Mouse (Mus musculus) liver, postnatal 0 days (tissue): ENCODE results near the gene Cdc14a. TPM values are rescaled to one million over a fixed set of nuclear protein-coding genes. Genes with fewer than 3 reads are reported as not detected.
A peak's percentile ranks its signal among the peaks of the same experiment; 100 is the strongest.

ENCODE experiments used
- ATAC-seq: fragments of 200-750 bp; cut with Nextera tagmentation; 2 replicates; pipeline ENCODE4 v1.8.0; 2017; ENCODE audit warnings: mild to moderate bottlenecking, moderate library complexity
- DNase-seq: peaks from one replicate; pipeline ENCODE4 v3.0.0-alpha.2; 2016
- H3K27ac ChIP-seq: fragments of 300-500 bp; sonication (generic); 2 replicates; pipeline ENCODE4 v1.5.1; 2014; ENCODE audit warnings: antibody characterized with exemption, moderate library complexity, mild to moderate bottlenecking, low read depth
- H3K27me3 ChIP-seq: fragments of 300-500 bp; sonication (generic); 2 replicates; pipeline ENCODE4 v1.6.1; 2014; ENCODE audit warnings: low read length, control low read depth, mixed read lengths; ENCODE audit not compliant: insufficient read depth
- H3K36me3 ChIP-seq: fragments of 300-500 bp; sonication (generic); replicated peaks from 2 replicates; pipeline ENCODE4 v1.6.1; 2014; ENCODE audit warnings: mild to moderate bottlenecking, control low read depth, low read length, moderate library complexity, mixed read lengths; ENCODE audit not compliant: insufficient read depth
- H3K4me1 ChIP-seq: fragments of 300-500 bp; sonication (generic); 2 replicates; pipeline ENCODE4 v1.6.1; 2014; ENCODE audit warnings: antibody characterized with exemption, mild to moderate bottlenecking, control low read depth; ENCODE audit not compliant: insufficient read depth
- H3K4me2 ChIP-seq: fragments of 300-500 bp; sonication (generic); 2 replicates; pipeline ENCODE4 v1.6.1; 2014; ENCODE audit warnings: low read depth, mild to moderate bottlenecking, low read length, moderate library complexity, mixed read lengths
- H3K4me3 ChIP-seq: fragments of 300-500 bp; sonication (generic); 2 replicates; pipeline ENCODE4 v1.5.1; 2014; ENCODE audit warnings: low read depth, low read length
- H3K9ac ChIP-seq: fragments of 300-500 bp; sonication (generic); replicated peaks from 2 replicates; pipeline ENCODE4 v1.6.1; 2014; ENCODE audit warnings: mild to moderate bottlenecking, moderate library complexity
- H3K9me3 ChIP-seq: fragments of 300-500 bp; sonication (generic); 2 replicates; pipeline ENCODE4 v1.6.1; 2016; ENCODE audit warnings: mild to moderate bottlenecking, control low read depth, low read length, mixed read lengths
- CTCF ChIP-seq: sonication (generic); IDR thresholded peaks from 2 replicates; pipeline ENCODE4 v1.5.1; 2016; ENCODE audit warnings: antibody characterized with exemption, low read depth
- EP300 ChIP-seq: IDR thresholded peaks from 2 replicates; pipeline ENCODE4 v1.6.1; 2016; ENCODE audit warnings: antibody characterized with exemption, low read depth, mild to moderate bottlenecking
- WGBS: fragments of 180-500 bp; shearing (Covaris S2); extraction: QIAGEN DNeasy Blood & Tissue Kit; methylation state at CpG from one replicate; pipeline ENCODE4 v1.1.7; 2014; ENCODE audit not compliant: insufficient replicate concordance; 5-methylcytosine and 5-hydroxymethylcytosine counted together
- polyA plus RNA-seq: library from polyadenylated mRNA; unstranded; fragments of >200 nt; fragmentation: Nextera tagmentation; extraction: Ambion mirVana; gene quantifications from 2 replicates; pipeline ENCODE4 v1.2.1, GENCODE M21; 2015

Cdc14a gene
- polyA plus RNA-seq, 1 experiment from 2014 or later, result 1.5 TPM

GRCm38 (mm10) chr3:116340950-116341624, 82.7 kb downstream of the Cdc14a start:
- DNase-seq (peak; percentile 80), ATAC-seq (peak; percentile 83)
- no peaks in the 10 kb centered on the region for H3K4me1 ChIP-seq
- no peaks in the 10 kb centered on the region for H3K27me3 ChIP-seq
- H3K9me3 ChIP-seq, result no peaks in the 10 kb centered on the region
- peak; percentile 97 for TF ChIP-seq CTCF
- no peak for TF ChIP-seq EP300
- 43% methylated on average over 19 of the region's 19 CpGs for WGBS
- no peaks in the 10 kb centered on the region for H3K36me3 ChIP-seq
- H3K27ac ChIP-seq, result no peak overlapping the region
- peak overlapping the region; percentile 4 for H3K4me2 ChIP-seq
- no peak overlapping the region for H3K9ac ChIP-seq
- H3K4me3 ChIP-seq, result no peak overlapping the region

DNA sequence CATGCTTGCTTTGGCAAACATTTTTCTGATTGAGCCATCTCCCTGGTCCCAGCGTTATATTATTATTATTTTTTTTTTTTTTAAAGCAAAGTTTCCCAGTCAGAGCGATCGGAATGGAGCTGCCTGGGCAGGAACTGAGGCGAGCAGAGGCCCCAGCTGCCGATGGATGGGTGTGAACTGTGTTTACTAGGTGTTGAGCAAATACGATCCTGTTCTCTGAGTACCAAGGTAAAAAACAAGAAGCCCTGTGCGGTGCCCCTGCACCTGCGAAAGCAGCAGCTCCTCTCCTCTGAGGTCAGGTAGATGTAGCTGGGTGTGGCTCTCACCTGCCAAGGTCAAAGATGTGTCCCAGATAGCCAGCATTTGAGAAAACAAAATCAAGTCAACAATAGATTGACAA, 83.6 kb downstream of the Cdc14a start:
- H3K9me3 ChIP-seq, result no peaks in the 10 kb centered on the region
- ATAC-seq (no peak), DNase-seq (no peak)
- H3K9ac ChIP-seq, result no peak overlapping the region
- H3K4me2 ChIP-seq, result no peak overlapping the region
- 80% methylated on average over 8 of the region's 8 CpGs for WGBS
- no peaks in the 10 kb centered on the region for H3K36me3 ChIP-seq
- H3K27me3 ChIP-seq, result no peaks in the 10 kb centered on the region
- TF ChIP-seq CTCF, result no peak
- TF ChIP-seq EP300, result no peak
- no peak overlapping the region for H3K27ac ChIP-seq
- no peak overlapping the region for H3K4me3 ChIP-seq
- no peaks in the 10 kb centered on the region for H3K4me1 ChIP-seq

- no peak for DNase-seq
- 65% methylated on average over 6 of the region's 6 CpGs for WGBS
- Histone ChIP-seq H3K27me3 (no peaks in the 10 kb centered on the region), H3K4me3 (no peak overlapping the region), H3K9ac (no peak overlapping the region), H3K4me1 (no peaks in the 10 kb centered on the region), H3K36me3 (no peaks in the 10 kb centered on the region), H3K27ac (no peak overlapping the region), H3K4me2 (no peak overlapping the region), H3K9me3 (no peaks in the 10 kb centered on the region)
- TF ChIP-seq CTCF (no peak), EP300 (no peak)
- no peak for ATAC-seq
Measured at GRCm38 (mm10) chr3:116338616-116339015, 85.2 kb downstream of the Cdc14a start.

GRCm38 (mm10) chr3:116337840-116338239, 86.0 kb downstream of the Cdc14a start:
- Histone ChIP-seq H3K27me3 (no peaks in the 10 kb centered on the region), H3K36me3 (no peaks in the 10 kb centered on the region), H3K9me3 (no peaks in the 10 kb centered on the region), H3K27ac (no peak overlapping the region), H3K4me1 (no peaks in the 10 kb centered on the region), H3K4me2 (no peak overlapping the region), H3K9ac (no peak overlapping the region), H3K4me3 (no peak overlapping the region)
- WGBS, result 75% methylated on average over 5 of the region's 5 CpGs
- DNase-seq (no peak), ATAC-seq (no peak)
- no peak for TF ChIP-seq CTCF
- TF ChIP-seq EP300, result no peak

- H3K27me3 ChIP-seq, result no peaks in the 10 kb centered on the region
- TF ChIP-seq EP300, result no peak
- no peak for TF ChIP-seq CTCF
- no peak overlapping the region for H3K4me2 ChIP-seq
- DNase-seq (no peak), ATAC-seq (no peak)
- no peaks in the 10 kb centered on the region for H3K9me3 ChIP-seq
- no peak overlapping the region for H3K27ac ChIP-seq
- H3K36me3 ChIP-seq, result no peaks in the 10 kb centered on the region
- no peaks in the 10 kb centered on the region for H3K4me1 ChIP-seq
- WGBS, result 84% methylated on average over 4 of the region's 4 CpGs
- H3K9ac ChIP-seq, result no peak overlapping the region
- no peak overlapping the region for H3K4me3 ChIP-seq
Measured at GRCm38 (mm10) chr3:116335036-116335435, 88.8 kb downstream of the Cdc14a start.

GRCm38 (mm10) chr3:116333711-116334110, 90.1 kb downstream of the Cdc14a start:
- H3K27me3 ChIP-seq, result no peaks in the 10 kb centered on the region
- no peaks in the 10 kb centered on the region for H3K4me1 ChIP-seq
- H3K4me2 ChIP-seq, result no peak overlapping the region
- no peak overlapping the region for H3K9ac ChIP-seq
- ATAC-seq (no peak), DNase-seq (no peak)
- WGBS, result 81% methylated on average over 6 of the region's 6 CpGs
- H3K27ac ChIP-seq, result no peak overlapping the region
- no peak overlapping the region for H3K4me3 ChIP-seq
- H3K36me3 ChIP-seq, result no peaks in the 10 kb centered on the region
- TF ChIP-seq CTCF (no peak), EP300 (no peak)
- no peaks in the 10 kb centered on the region for H3K9me3 ChIP-seq

DNA sequence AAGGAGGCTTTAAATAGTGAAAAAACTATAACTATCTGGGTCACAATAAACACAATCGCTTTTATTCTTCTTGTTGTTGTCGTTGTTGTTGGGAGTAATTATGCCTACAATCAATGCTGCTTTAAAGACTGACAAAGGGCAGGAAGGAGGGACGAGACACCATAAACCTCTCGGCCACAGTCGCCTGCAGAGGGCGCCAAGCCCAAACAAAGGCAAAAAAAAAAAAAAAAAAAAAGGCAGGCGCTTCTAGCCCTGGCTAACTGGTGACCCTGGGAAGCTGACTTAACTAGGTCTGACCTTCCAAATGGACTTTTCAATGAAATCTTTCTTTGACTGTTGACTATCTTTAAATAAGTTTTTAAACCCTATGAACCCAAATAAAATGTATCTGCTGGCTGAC, 90.6 kb downstream of the Cdc14a start:
- Histone ChIP-seq H3K9ac (no peak overlapping the region), H3K27me3 (no peaks in the 10 kb centered on the region), H3K9me3 (no peaks in the 10 kb centered on the region), H3K27ac (no peak overlapping the region), H3K36me3 (0 out of 2 replicates have a peak, but pooled peaks cover 2% of the 10 kb centered on the region), H3K4me3 (no peak overlapping the region), H3K4me2 (no peak overlapping the region), H3K4me1 (no peaks in the 10 kb centered on the region)
- peak; percentile 61 for DNase-seq
- TF ChIP-seq CTCF (peak; percentile 70), EP300 (no peak)
- no peak for ATAC-seq
- 20% methylated on average over 7 of the region's 7 CpGs for WGBS
